Mouse (Mus musculus) spleen, embryonic (tissue): ENCODE results near the gene Tent4b.
"Not testable (repeated sequence)": the region's sequence is repeated elsewhere in the genome, so short reads cannot be mapped to it uniquely, and the experiment has no call there.

Experiments
- CTCF ChIA-PET: fragments of 350-600 bp; sonication (Branson Sonifier 250); formaldehyde crosslinking; loops from one replicate; lab custom pipeline; 2022; lab: Charles Lee

Gene Tent4b

DNA sequence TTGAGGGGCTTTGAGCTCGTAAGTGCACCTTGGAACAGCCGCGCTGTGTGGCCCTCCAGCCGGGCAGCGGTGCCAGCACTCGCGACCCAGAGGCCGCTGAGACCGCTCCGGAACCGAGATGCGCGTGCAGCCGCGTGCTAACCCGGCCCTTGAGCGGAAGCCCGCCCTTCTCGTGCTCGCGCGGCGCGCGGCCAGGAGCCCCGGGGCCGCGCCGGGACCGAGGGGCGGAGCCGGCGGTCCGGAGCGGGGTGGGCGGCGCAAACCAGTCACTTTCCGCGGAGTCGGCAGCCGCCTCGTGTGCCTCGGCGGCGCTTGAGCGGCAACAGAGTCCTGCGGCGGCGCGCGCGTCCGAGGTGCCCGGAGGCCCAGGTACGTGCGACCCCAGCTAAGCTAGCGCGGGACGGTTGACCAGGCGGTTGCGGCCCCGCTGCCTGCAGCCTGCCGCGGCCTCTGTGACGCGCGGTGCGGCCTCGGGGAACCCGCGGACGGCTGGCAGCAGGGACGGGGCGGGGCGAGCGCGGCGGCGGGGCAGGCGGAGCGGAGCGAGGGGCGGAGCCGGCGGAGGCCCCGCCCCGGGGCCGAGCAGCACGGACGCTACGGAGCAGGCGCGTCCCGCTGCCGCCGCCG, at the start of gene Tent4b:
TSS of gene Tent4b (plus strand) at position 269 of the 627 bp plus-strand sequence.
- CTCF ChIA-PET: no interaction called here

DNA sequence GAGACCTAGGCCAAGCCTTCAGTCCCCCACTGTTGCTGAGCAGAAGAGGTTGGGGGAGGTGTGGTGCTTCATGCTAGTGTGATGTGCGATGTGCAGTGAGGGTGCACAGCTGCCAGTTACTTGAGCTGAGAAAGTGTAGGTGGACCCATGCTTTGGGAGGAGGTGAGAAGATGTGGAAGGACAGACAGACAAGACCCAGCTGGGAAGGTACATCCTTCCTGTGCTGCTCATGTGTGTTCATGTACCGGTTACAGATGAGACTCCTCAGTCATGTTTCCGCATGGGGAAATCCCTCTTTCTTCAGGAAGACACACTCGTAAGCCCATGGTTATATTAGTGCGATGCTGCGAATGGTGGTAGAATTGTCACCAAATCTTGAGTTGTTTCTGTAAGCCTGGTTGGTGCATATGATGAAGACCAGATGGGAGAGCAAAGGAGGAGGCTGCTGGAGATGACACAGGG, 48.1 kb upstream of the Tent4b start:
- CTCF ChIA-PET: interaction anchor here (0.7 kb wide), 1 partner anchor 11 kb away, joined by 4 read pairs; no protein-coding TSS in a partner anchor

DNA sequence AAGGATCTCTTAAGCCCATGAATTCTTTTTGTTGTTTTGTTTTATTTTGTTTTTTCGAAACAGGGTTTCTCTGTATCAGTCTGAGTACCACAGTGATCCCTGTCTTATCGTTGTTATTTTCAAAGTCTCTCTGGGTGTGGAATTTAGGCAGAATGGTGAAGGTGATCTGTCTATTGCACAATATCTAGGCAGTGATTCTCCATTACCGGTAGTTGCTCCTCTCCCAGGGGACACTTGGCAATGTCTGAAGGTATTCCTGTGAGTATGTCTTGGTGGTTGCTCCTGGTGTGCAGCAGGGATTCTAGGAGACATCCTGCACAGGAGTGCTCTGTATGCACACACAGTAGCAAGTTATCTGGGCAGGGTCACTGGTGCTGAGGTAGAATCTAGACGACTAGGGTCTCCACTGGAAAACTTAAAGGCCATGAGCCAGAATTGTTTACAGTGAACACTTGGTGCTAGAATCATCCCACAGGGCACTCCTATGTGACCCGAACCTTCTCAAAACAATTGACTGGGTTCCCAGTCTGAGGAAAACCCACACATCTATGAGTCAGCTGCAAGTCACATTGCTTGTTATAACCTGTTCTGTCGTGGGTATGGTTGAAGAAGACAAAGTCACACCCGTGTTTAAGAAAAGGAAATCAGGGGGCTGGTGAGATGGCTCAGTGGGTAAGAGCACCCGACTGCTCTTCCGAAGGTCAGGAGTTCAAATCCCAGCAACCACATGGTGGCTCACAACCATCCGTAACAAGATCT, 38.6 kb upstream of the Tent4b start:
- CTCF ChIA-PET: no interaction called here

DNA sequence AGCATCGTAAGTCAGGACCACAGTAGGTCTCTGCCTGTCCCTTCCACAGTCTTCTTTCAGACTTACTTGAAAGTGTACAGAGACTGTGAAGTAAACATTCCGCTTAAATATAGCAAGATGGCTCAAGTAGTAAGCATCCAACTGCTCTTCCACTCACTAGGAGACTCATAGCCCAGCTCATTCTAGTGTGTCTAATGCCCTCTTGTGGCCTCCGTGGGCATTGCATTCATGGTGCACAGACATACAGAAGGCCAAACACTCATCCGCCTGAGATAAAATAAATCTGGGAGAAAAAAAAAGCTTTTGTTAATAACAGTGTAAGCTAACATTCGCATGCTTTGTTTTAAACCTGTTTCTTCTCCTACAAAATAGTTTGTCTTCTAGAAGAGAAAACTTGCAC, 37.6 kb upstream of the Tent4b start:
- CTCF ChIA-PET: interaction anchor here (1.1 kb wide), 1 partner anchor 9 kb away, joined by 3 read pairs; no protein-coding TSS in a partner anchor

- CTCF ChIA-PET: no interaction called here
Measured at GRCm38 (mm10) chr8:88175264-88175663, 23.7 kb upstream of the Tent4b start.

GRCm38 (mm10) chr8:88177291-88177690, 21.7 kb upstream of the Tent4b start:
- CTCF ChIA-PET: no interaction called here

- CTCF ChIA-PET: no interaction called here
Measured at GRCm38 (mm10) chr8:88183121-88183520, 15.9 kb upstream of the Tent4b start.

DNA sequence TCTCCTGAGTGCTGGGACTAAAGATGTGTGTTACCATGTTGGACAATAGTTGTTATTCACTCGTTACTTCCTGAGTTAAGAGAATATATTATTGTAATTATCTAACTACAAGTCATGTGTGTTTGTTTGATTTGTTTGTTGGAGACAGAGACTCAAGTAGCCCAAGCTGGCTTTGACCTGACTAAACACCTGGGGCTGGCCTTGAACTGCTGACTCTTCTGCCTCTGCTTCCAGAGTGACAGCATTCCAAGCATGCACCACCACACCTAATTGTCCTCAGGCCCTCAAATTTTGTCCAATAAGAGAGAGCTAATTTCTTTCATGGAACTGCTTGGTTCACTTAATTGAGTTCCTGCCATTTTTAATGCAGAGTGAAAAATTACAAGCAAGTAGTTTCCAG, 14.1 kb upstream of the Tent4b start:
- CTCF ChIA-PET: no interaction called here

- CTCF ChIA-PET: no interaction called here
Measured at GRCm38 (mm10) chr8:88185716-88186115, 13.3 kb upstream of the Tent4b start.

DNA sequence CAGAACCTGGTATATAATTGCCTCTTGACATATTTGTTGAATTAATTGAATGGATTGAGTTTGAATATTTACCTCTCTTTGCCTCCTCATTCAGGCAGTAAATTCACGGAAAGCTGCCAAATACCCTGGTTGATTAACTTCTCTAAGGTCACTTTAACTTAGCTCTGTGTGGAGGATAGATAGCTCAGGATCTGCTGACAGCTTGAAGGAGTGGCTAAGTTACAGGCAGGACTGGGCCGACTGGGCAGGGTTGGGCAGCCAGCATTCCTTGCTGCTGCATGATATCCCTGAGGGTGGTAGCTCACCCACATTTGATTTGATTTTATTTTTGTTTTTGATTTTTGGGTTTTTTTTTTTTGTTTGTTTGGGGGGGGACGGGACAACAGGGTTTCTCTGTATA, 1.7 kb upstream of the Tent4b start:
- CTCF ChIA-PET: interaction anchor here (0.5 to 0.7 kb wide), 2 partner anchors 69 to 456 kb away, joined by 4 to 17 read pairs; no protein-coding TSS in a partner anchor

DNA sequence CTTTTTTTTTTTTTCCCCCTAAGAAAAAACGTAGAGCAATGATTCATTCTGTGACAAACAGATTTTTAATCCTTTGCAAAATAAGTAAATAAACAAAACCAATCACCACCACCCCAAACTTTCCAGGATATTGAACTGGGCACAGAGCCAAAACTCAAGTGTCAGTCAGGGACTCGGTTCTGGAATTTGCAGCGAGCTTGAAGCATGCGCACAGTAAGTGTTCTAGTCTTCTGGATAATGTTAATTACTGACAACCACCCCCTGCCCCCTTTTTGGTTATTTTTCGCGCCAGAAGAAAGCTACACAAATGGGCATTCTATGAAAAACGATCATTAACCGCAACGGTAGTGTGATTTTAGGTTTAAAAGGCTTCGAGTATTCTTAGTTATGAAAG, 465 bp upstream of the Tent4b start:
- CTCF ChIA-PET: no interaction called here

- CTCF ChIA-PET: no interaction called here
Measured at GRCm38 (mm10) chr8:88199700-88200601, 938 bp downstream of the Tent4b start.

GRCm38 (mm10) chr8:88200724-88201495, 1.9 kb downstream of the Tent4b start:
- CTCF ChIA-PET: no interaction called here

DNA sequence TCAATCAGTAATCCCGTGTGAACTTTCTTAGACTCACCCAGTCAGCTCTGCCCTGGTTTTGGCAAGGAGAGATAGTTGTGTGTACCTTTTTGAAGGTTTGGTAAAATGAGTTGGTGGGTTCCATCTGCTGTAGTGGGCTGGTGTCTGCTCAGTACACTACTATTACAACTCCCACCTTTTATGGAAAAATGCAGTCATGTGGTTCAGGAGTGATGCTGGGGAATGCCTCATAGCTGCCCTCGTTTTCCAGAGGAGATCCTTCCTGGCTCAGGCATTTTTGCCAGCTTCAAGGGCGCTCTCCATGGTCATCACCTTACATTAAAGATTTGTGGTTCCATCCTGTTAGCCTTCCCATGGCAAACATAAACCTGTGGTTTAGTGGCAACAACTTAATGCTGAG, 2.6 kb downstream of the Tent4b start:
- CTCF ChIA-PET: no interaction called here

GRCm38 (mm10) chr8:88206016-88206415, 7.0 kb downstream of the Tent4b start:
- CTCF ChIA-PET: interaction anchor here (0.7 kb wide), 1 partner anchor 212 kb away, joined by 3 read pairs; no protein-coding TSS in a partner anchor

DNA sequence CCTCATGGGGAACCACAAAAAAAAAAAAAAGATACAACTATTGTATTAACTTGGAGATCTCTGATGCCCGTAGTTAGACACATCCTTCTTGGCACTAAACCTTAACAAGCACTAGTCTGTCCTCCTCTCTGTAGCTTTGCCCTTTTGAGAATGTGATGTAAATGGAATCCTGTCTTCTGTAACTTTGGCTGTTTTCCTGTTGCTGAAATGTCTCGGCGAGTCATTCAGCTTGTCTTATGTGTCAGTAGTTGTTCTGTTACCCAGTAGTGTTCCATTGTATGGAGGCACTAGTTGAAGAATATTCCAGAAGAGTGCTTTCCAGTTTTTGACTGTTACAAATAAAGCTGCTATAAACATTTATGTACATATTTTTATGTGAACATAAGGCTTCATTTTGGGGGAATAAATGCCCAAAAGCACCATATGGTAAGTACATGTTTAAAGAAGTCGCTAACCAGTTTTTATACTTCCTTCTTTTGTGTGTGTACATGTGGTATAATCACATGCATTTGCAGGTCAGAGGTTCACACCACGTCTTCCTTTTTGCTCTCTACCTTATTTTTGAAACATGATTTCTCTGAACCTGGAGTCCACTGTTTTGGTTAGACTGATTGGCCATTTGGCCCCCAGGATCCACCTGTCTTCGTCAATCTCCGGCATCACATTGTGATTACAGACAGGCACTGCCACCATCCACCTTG, 8.3 kb downstream of the Tent4b start:
- CTCF ChIA-PET: no interaction called here

DNA sequence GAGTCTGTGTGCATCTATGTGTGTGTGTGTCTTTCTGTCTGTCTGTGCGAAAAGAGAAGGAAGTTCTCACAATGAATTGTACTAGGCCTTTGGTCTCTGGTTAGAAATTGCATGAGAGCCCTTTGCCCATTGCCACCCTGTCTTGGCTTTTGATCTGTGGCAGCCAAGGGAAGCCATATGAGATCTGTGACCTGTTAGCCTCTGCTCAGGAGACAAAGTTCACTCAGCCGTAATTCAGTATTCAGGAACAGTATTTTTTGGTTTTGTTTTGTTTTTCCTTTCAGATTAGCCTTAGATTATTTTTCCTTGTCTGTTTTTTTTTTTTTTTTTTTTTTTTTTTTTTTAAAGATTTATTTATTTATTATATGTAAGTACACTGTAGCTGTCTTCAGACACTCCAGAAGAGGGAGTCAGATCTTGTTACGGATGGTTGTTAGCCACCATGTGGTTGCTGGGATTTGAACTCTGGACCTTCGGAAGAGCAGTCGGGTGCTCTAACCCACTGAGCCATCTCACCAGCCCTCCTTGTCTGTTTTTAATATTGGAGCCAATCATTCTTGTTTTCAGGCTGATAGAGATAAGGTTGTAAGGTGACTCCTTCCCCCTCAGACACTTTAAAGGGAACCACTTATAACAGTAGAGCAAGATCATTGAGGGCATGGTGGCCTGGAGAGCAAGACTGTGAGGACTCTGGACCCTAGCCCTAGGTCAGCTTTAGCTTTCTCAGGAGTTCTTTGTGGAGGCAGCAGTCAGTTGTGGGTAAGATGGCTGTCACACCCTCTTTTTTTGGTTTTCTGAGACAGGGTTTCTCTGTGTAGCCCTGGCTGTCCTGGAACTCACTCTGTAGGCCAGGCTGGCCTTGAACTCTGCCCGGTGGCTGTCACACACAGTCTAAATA, 11.2 kb downstream of the Tent4b start:
- CTCF ChIA-PET: not testable (repeated sequence)

DNA sequence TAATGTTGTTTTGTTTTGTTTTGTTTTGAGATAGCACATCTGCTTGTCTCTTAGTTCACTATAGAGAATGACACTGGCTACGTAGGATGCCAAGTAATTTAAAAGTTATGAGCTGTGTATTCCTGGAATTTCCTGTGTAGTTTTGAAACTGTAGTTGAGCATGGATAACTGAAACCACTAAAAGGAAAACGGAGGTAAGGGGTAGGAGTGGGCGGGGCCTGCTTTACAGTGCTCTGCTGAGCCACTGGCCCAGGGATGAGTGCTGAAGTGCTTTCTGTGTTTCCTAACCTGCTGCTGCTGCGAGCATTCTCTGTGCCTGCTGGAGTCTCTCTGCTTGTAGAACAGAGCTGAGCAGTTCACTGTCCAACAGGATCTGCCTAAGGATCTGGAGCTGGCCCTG, 22.3 kb downstream of the Tent4b start:
- CTCF ChIA-PET: no interaction called here

DNA sequence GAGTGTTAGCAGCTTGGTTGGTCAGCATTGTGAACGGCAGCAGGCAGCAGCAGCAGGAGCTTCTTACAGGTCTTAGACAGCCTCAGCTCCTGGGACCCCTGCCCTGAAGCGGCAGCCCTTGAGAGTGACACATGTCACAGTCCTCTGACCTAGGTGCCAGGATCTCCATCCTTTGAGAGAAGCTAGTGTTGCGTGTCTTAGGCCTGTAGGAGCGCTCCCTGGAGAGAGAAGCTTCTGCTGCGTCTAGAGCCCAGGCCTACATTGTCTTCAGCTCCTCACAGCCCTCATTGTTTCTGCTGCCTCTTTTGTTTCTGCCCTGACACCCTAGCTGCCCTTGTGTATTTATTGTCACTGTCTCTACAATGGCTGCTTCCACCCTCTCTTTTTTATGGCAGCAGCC, 26.3 kb downstream of the Tent4b start:
- CTCF ChIA-PET: interaction anchor here (0.6 kb wide), 2 partner anchors 82 to 128 kb away, joined by 3 to 8 read pairs; no protein-coding TSS in a partner anchor
